Mouse (Mus musculus): Measurements from ENCODE around the gene Cd300a. TPM values are rescaled to one million over a fixed set of nuclear protein-coding genes. Genes with fewer than 3 reads are reported as not detected.

Gene Cd300a
- polyA plus RNA-seq, 1 experiment = 0.91 TPM

- Histone ChIP-seq H3K27me3 (replicated peaks; ENCODE audit: control insufficient read depth, insufficient read depth, low read length) (no peaks in the 10 kb centered on the region), H3K4me3 (ENCODE audit: insufficient read depth, low read depth, low read length) (no peak overlapping the region), H3K27ac (ENCODE audit: insufficient read depth, low read depth, low read length) (peak overlapping the region; percentile 83), H3K4me1 (ENCODE audit: control insufficient read depth, insufficient read depth, low read length) (peaks cover 26% of the 10 kb centered on the region), H3K36me3 (ENCODE audit: control insufficient read depth, insufficient read depth, low read length) (no peaks in the 10 kb centered on the region; the same call in 1 of the 2 replicates)
- TF ChIP-seq CTCF (conservative IDR thresholded peaks at IDR 0.05; ENCODE audit: insufficient read depth, insufficient read length, low read depth, low read length) (no peak), POLR2A (IDR thresholded peaks at IDR 0.05; ENCODE audit: low read depth, low read length) (no peak)
- DNase-seq = peak; percentile 89
- WGBS = 55% methylated on average over 5 of the region's 5 CpGs
Measured at GRCm38 (mm10) chr11:114856125-114856524, 33.7 kb upstream of the Cd300a start.

- 76% methylated on average over 2 of the region's 2 CpGs for WGBS
- no peaks in the 10 kb centered on the region for H3K27me3 ChIP-seq (replicated peaks; ENCODE audit: control insufficient read depth, insufficient read depth, low read length)
- H3K36me3 ChIP-seq (ENCODE audit: control insufficient read depth, insufficient read depth, low read length) = no peaks in the 10 kb centered on the region; the same call in 1 of the 2 replicates
- DNase-seq = peak; percentile 28
- H3K4me3 ChIP-seq (ENCODE audit: insufficient read depth, low read depth, low read length) = no peak overlapping the region
- TF ChIP-seq POLR2A (IDR thresholded peaks at IDR 0.05; ENCODE audit: low read depth, low read length) (no peak), CTCF (conservative IDR thresholded peaks at IDR 0.05; ENCODE audit: insufficient read depth, insufficient read length, low read depth, low read length) (peak; percentile 75)
- peaks cover 28% of the 10 kb centered on the region for H3K4me1 ChIP-seq (ENCODE audit: control insufficient read depth, insufficient read depth, low read length)
- no peak overlapping the region for H3K27ac ChIP-seq (ENCODE audit: insufficient read depth, low read depth, low read length)
Measured at GRCm38 (mm10) chr11:114858641-114859040, 31.2 kb upstream of the Cd300a start.

DNA sequence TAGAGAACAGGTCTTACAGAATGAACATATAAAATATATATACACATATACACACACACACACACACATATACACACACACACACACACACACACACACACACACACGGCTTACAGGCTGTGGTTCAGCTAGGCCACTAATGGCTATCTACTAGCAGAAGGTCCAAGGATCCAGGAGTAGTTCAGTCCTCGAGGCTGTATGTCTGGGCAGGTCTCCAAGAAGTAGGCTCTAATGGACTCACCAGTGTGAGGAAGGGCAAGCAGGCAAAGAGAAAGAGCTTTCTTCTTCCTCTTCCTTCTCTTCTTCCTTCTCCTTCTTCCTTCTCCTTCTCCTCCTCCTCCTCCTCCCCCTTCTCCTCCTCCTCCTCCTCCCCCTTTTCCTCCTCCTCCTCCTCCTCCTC is 28.8 kb upstream of the Cd300a start:
- DNase-seq = peak; percentile 64

GRCm38 (mm10) chr11:114862687-114863086 is 27.2 kb upstream of the Cd300a start:
- no peaks in the 10 kb centered on the region; the same call in 1 of the 2 replicates for H3K36me3 ChIP-seq (ENCODE audit: control insufficient read depth, insufficient read depth, low read length)
- H3K27ac ChIP-seq (ENCODE audit: insufficient read depth, low read depth, low read length) = no peak overlapping the region
- no peaks in the 10 kb centered on the region for H3K27me3 ChIP-seq (replicated peaks; ENCODE audit: control insufficient read depth, insufficient read depth, low read length)
- no peak overlapping the region for H3K4me3 ChIP-seq (ENCODE audit: insufficient read depth, low read depth, low read length)
- DNase-seq = no peak
- TF ChIP-seq CTCF (conservative IDR thresholded peaks at IDR 0.05; ENCODE audit: insufficient read depth, insufficient read length, low read depth, low read length) (peak; percentile 17; the same call in 1 of the 2 replicates), POLR2A (IDR thresholded peaks at IDR 0.05; ENCODE audit: low read depth, low read length) (no peak)
- peaks cover 50% of the 10 kb centered on the region for H3K4me1 ChIP-seq (ENCODE audit: control insufficient read depth, insufficient read depth, low read length)
- WGBS = 78% methylated on average over 3 of the region's 3 CpGs

More for the DNA sequence above, 28.8 kb upstream of the Cd300a start:
- Histone ChIP-seq H3K4me1 (ENCODE audit: control insufficient read depth, insufficient read depth, low read length) (peaks cover 40% of the 10 kb centered on the region), H3K36me3 (ENCODE audit: control insufficient read depth, insufficient read depth, low read length) (no peaks in the 10 kb centered on the region; the same call in 1 of the 2 replicates), H3K4me3 (ENCODE audit: insufficient read depth, low read depth, low read length) (no peak overlapping the region), H3K27me3 (replicated peaks; ENCODE audit: control insufficient read depth, insufficient read depth, low read length) (no peaks in the 10 kb centered on the region), H3K27ac (ENCODE audit: insufficient read depth, low read depth, low read length) (no peak overlapping the region)
- WGBS = 10% methylated on average over 2 of the region's 2 CpGs
- no peak for TF ChIP-seq CTCF (conservative IDR thresholded peaks at IDR 0.05; ENCODE audit: insufficient read depth, insufficient read length, low read depth, low read length)
- no peak for TF ChIP-seq POLR2A (IDR thresholded peaks at IDR 0.05; ENCODE audit: low read depth, low read length)

DNA sequence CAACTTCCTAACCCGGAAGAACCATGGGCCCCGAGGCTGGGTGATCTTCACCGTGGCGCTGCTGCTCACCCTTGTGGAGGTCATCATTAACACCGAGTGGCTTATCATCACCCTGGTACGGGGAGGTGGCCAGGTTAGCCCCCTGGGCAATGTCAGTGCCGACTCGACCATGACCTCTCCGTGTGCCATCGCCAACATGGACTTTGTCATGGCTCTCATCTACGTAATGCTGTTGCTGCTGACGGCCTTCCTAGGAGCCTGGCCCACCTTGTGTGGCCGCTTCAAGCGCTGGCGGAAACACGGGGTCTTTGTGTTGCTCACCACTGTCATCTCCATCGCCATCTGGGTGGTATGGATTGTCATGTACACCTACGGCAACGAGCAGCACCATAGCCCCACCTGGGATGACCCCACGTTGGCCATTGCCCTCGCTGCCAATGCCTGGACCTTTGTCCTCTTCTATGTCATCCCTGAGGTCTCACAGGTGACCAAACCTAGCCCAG is 25.9 kb upstream of the Cd300a start:
- no peak for DNase-seq
- no peaks in the 10 kb centered on the region for H3K27me3 ChIP-seq (replicated peaks; ENCODE audit: control insufficient read depth, insufficient read depth, low read length)
- 0 out of 2 replicates have a peak overlapping the region, but pooled peaks have one; percentile 18 for H3K27ac ChIP-seq (ENCODE audit: insufficient read depth, low read depth, low read length)
- no peak for TF ChIP-seq POLR2A (IDR thresholded peaks at IDR 0.05; ENCODE audit: low read depth, low read length)
- 0 out of 2 replicates have a peak, but pooled peaks have one; percentile 4 for TF ChIP-seq CTCF (conservative IDR thresholded peaks at IDR 0.05; ENCODE audit: insufficient read depth, insufficient read length, low read depth, low read length)
- 60% methylated on average over 21 of the region's 21 CpGs for WGBS
- H3K4me1 ChIP-seq (ENCODE audit: control insufficient read depth, insufficient read depth, low read length) = peaks cover 56% of the 10 kb centered on the region
- H3K4me3 ChIP-seq (ENCODE audit: insufficient read depth, low read depth, low read length) = no peak overlapping the region
- H3K36me3 ChIP-seq (ENCODE audit: control insufficient read depth, insufficient read depth, low read length) = no peaks in the 10 kb centered on the region; the same call in 1 of the 2 replicates

GRCm38 (mm10) chr11:114865999-114866398 is 23.8 kb upstream of the Cd300a start:
- Histone ChIP-seq H3K4me1 (ENCODE audit: control insufficient read depth, insufficient read depth, low read length) (peaks cover 46% of the 10 kb centered on the region), H3K27ac (ENCODE audit: insufficient read depth, low read depth, low read length) (peak overlapping the region; percentile 83), H3K27me3 (replicated peaks; ENCODE audit: control insufficient read depth, insufficient read depth, low read length) (no peaks in the 10 kb centered on the region), H3K36me3 (ENCODE audit: control insufficient read depth, insufficient read depth, low read length) (peaks cover 2% of the 10 kb centered on the region; the same call in 1 of the 2 replicates), H3K4me3 (ENCODE audit: insufficient read depth, low read depth, low read length) (no peak overlapping the region)
- DNase-seq = peak; percentile 80
- TF ChIP-seq POLR2A (IDR thresholded peaks at IDR 0.05; ENCODE audit: low read depth, low read length) (no peak), CTCF (conservative IDR thresholded peaks at IDR 0.05; ENCODE audit: insufficient read depth, insufficient read length, low read depth, low read length) (no peak)
- 27% methylated on average over 5 of the region's 5 CpGs for WGBS

DNA sequence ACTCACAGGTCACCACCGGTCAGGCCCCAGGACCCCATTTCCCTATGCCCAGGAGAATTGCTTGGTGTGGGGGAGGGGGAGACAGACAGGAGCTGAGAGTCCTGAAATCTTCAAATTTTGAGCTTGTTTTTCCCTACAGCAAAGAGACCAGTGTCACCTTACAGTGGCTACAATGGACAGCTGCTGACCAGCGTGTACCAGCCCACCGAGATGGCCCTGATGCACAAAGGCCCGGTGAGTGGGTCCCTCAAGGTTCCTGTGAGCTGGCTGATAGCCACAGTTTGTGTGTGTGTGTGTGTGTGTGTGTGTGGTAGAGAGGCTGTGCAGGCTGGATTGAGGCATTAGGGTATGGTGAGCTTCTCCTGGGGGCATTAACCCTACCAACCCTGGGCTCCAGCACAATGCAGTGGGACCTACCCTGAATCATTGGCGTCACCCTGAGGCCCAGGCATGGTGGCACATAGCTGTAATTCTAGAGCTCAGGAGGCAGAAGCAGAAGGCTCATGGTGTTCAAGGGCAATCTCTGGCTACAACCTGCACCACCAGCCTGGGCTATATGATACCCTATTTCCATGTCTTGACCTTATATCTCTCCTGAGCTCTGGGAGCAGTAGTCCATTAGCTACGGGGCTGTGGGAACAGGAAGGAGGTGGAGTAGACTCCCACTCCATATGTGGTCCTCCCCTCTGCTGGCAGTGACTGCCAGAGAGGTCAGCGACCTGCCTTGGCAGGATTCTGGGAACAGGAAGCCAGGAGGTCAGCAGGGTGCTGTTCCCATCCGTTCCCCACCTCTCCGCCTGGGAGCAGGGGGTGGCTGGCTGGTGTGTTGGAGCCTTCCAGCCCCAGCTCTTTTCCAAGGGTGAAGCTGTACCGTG is 23.1 kb upstream of the Cd300a start:
- Histone ChIP-seq H3K27ac (ENCODE audit: insufficient read depth, low read depth, low read length) (peak overlapping the region; percentile 83), H3K4me3 (ENCODE audit: insufficient read depth, low read depth, low read length) (no peak overlapping the region)
- WGBS = 9% methylated on average over 10 of the region's 10 CpGs

More for the DNA sequence above, 23.1 kb upstream of the Cd300a start:
- peak; percentile 94 for DNase-seq
- peaks cover 2% of the 10 kb centered on the region; the same call in 1 of the 2 replicates for H3K36me3 ChIP-seq (ENCODE audit: control insufficient read depth, insufficient read depth, low read length)
- TF ChIP-seq POLR2A (IDR thresholded peaks at IDR 0.05; ENCODE audit: low read depth, low read length) (no peak), CTCF (conservative IDR thresholded peaks at IDR 0.05; ENCODE audit: insufficient read depth, insufficient read length, low read depth, low read length) (no peak)
- H3K4me1 ChIP-seq (ENCODE audit: control insufficient read depth, insufficient read depth, low read length) = peaks cover 46% of the 10 kb centered on the region
- H3K27me3 ChIP-seq (replicated peaks; ENCODE audit: control insufficient read depth, insufficient read depth, low read length) = no peaks in the 10 kb centered on the region
